Mouse (Mus musculus) right cerebral cortex, postnatal 36 days (tissue): ENCODE measurements around the gene Atg2b.

Source experiments
- DNase-seq, 2 experiments: peaks; one replicate each; pipeline ENCODE4 v3.0.0; 2022; ENCODE audit warnings: low spot score in 2 of 2, mixed read lengths in 1 of 2

Atg2b gene

GRCm38 (mm10) chr12:105685001-105685691 is at the start of gene Atg2b:
Atg2b (minus strand) TSS chr12:105685211.
- peak; percentile 94 to 96 for DNase-seq

- DNase-seq = no peak
These were observed 48.6 kb upstream of the Atg2b start for GRCm38 (mm10) chr12:105733370-105734159.

- DNase-seq = no peak
These were observed 45.9 kb upstream of the Atg2b start for GRCm38 (mm10) chr12:105730851-105731460.

- no peak for DNase-seq
These were observed 43.0 kb upstream of the Atg2b start for GRCm38 (mm10) chr12:105727964-105728363.

GRCm38 (mm10) chr12:105727268-105727667 is 42.3 kb upstream of the Atg2b start:
- no peak for DNase-seq

GRCm38 (mm10) chr12:105725736-105726135 is 40.7 kb upstream of the Atg2b start:
- DNase-seq = no peak

- no peak for DNase-seq
These were observed 39.6 kb upstream of the Atg2b start for GRCm38 (mm10) chr12:105724616-105725015.

GRCm38 (mm10) chr12:105722657-105723056 is 37.6 kb upstream of the Atg2b start:
- DNase-seq = no peak

GRCm38 (mm10) chr12:105721452-105722132 is 36.6 kb upstream of the Atg2b start:
- DNase-seq = no peak

- DNase-seq = no peak
These were observed 35.2 kb upstream of the Atg2b start for GRCm38 (mm10) chr12:105720196-105720595.

- DNase-seq = peak; percentile 44 to 59
These were observed 33.6 kb upstream of the Atg2b start for GRCm38 (mm10) chr12:105718616-105719015.

- no peak for DNase-seq
These were observed 20.9 kb upstream of the Atg2b start, which contains the start of gene Ak7 for GRCm38 (mm10) chr12:105705799-105706487. Ak7 (plus strand) TSS chr12:105705976.

GRCm38 (mm10) chr12:105700433-105700832 is 15.4 kb upstream of the Atg2b start:
- DNase-seq = no peak

- no peak for DNase-seq
These were observed 12.2 kb upstream of the Atg2b start for GRCm38 (mm10) chr12:105697104-105697780.

- no peak for DNase-seq
These were observed 10.8 kb upstream of the Atg2b start for GRCm38 (mm10) chr12:105695848-105696247.

GRCm38 (mm10) chr12:105694021-105694420 is 9.0 kb upstream of the Atg2b start:
- DNase-seq = no peak

- DNase-seq = no peak
These were observed 4.4 kb upstream of the Atg2b start for GRCm38 (mm10) chr12:105689435-105689834.

- no peak for DNase-seq
These were observed 3.5 kb upstream of the Atg2b start for GRCm38 (mm10) chr12:105688546-105688945.

GRCm38 (mm10) chr12:105687416-105687815 is 2.4 kb upstream of the Atg2b start:
- no peak for DNase-seq

GRCm38 (mm10) chr12:105686791-105687190 is 1.8 kb upstream of the Atg2b start:
- DNase-seq = no peak
